Mouse (Mus musculus): ENCODE measurements around the gene Serpinb12.
"Not testable (repeated sequence)": the region's sequence is repeated elsewhere in the genome, so short reads cannot be mapped to it uniquely, and the experiment has no call there.

The Serpinb12 gene

DNA sequence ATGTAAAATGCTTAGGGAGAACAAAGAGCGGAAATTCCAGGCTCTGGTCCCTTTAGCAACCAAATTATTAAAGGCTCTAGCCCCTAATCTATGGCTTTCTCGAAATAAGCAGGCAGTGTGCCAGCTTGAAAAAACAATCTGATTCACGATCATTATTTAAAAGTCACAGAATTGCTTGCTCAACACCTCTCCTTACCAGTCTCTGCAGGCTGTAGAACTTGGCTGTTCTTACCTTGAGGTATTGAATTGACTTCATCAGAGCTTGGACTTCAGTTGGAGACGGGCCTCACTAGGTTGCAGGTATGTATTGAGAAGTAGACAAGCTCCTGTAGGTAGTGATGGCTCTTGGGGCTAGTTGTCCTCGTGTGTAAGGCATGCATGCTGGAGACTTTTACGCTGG lies at the start of gene Serpinb12:
Gene Serpinb12 (plus strand): TSS at position 185 of the 400 bp plus-strand sequence.
- no peak for DNase-seq (ENCODE audit: low read depth, low spot score)

DNA sequence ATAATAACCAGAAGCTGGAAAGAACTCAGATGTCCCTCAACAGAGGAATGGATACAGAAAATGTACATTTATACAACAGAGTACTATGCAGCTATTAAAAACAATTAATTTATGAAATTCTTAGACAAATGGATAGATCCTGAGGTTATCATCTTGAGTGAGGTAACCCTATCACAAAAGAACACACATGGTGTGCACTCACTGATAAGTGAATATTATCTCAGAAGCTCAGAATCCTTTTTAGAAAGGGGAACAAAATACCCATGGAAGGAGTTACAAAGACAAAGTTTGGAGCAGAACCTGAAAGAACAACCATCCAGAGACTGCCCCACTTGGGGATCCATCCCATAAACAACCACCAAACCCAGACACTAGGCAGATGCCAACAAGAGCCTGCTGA lies 39.1 kb upstream of the Serpinb12 start:
- DNase-seq (ENCODE audit: low read depth, low spot score) = not testable (repeated sequence)

GRCm38 (mm10) chr1:106901406-106901805 lies 32.8 kb upstream of the Serpinb12 start:
- DNase-seq (ENCODE audit: low read depth, low spot score) = peak; percentile 76

GRCm38 (mm10) chr1:106931954-106932353 lies 2.3 kb upstream of the Serpinb12 start:
- no peak for DNase-seq (ENCODE audit: low read depth, low spot score)

DNA sequence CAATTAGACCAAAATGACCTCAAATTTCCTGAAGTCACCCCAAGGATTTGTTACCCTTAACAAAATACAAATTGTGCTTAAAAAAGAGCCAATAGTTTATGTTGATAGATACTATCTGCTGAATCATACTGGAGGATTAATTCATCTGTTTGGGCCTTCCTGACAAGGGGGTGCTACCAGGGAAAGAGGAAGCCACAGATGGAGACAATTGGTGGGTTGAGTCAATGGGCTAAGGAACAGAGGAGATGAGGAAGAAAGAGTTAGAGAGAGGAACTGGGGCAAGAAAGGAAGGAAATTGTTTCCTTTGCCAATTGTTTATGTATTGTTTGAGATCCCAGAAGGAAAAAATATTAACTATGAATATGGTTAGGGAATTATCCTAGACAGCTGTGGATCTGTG lies 591 bp upstream of the Serpinb12 start:
- no peak for DNase-seq (ENCODE audit: low read depth, low spot score)

DNA sequence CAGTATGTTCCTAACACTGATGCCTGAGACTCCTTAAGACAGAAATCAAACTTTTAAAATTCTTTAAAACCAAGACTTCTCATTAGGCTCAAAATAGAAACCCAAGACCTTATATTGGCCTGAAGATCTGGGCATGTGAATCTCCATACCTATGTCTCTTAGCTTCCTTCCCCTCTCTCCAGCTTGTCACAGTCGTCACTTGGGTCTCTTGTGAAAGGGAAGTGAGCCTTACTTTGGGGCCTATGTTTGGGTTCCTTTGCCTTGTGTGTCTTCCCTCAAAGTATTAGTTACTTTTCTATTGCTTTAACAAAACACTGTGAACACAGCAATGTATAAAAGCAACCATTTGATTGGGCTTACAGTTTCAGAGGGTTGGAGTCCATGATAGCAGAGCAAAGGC lies 13.0 kb downstream of the Serpinb12 start:
- DNase-seq (ENCODE audit: low read depth, low spot score) = no peak

- DNase-seq (ENCODE audit: low read depth, low spot score) = no peak
Observed at GRCm38 (mm10) chr1:106959981-106960380, 25.7 kb downstream of the Serpinb12 start.

GRCm38 (mm10) chr1:106961023-106961422 lies 26.8 kb downstream of the Serpinb12 start:
- peak; percentile 64 for DNase-seq (ENCODE audit: low read depth, low spot score)

DNA sequence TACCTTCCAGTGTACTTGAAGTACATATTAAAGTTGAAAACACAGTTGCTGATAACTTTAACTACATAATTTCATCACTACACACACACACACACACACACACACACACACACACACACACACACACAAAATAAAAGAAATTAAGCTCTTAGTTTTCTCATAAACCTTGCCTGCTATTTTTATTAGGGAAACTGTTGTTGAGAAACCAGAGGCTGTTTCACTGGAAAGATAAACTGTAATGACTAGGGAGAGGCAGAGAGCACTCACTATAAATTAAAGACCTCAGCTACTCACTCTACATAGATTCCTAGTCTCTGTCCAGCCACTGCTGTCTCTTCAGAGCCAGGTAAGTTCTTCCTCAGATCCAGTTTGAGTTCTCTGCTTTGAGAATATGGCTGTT lies 46.4 kb downstream of the Serpinb12 start, which contains the start of gene Serpinb13:
Gene Serpinb13 (plus strand): TSS at position 301 of the 400 bp plus-strand sequence.
- DNase-seq (ENCODE audit: low read depth, low spot score) = no peak

DNA sequence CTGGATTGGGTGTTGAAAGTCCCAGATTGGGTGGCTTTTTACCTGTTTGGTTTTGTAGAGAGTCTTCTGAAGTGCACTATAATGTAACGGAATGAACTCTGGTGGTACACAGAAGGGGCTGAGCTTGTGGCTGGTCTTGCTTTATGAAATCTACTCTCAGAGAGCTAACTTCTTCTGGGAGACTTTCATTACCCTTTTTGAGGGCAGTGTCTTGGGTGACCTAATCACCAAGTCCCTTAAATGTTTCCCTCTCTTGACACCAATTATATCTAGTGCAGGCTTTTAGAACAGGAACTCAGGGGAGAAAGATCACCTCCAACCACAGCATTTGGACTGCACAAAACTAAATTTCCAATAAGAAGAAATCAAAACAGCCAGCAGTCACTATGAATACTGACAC lies 48.8 kb downstream of the Serpinb12 start:
- DNase-seq (ENCODE audit: low read depth, low spot score) = no peak

DNA sequence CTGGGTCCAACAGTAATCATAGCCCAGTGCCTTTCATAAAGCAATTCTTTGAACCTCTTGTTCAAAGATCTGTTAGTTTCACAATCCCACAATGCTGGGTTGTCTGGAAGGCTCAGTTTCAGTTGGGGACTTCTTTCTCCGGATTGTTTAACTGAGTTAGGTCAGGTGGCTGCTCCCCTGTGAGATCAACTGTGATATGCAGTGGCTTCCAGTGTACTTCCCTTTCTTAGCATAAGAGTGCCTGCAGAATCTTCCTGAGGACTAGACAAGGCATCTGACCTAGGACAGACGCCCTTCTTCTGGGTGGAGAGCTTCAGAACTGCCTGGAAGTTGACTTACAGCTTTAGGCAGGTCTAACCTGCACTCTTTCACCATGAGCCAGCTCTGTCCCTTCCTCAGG lies 49.6 kb downstream of the Serpinb12 start:
- no peak for DNase-seq (ENCODE audit: low read depth, low spot score)

DNA sequence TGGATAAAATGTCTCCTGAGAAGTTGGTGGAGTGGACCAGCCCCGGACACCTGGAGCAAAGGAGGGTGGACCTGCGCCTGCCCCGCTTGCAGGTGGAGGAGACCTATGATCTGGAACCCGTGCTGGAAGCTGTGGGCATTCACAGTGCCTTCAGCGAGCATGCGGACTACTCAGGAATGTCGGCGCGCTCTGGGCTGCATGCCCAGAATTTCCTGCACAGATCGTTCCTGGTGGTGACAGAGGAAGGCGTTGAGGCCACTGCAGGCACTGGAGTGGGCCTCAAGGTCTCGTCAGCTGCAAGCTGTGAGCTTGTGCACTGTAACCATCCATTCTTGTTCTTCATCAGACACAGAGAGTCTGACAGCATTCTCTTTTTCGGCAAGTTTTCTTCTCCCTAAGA lies 66.2 kb downstream of the Serpinb12 start:
- DNase-seq (ENCODE audit: low read depth, low spot score) = no peak

- DNase-seq (ENCODE audit: low read depth, low spot score) = no peak
Observed at GRCm38 (mm10) chr1:107001754-107002153, 67.5 kb downstream of the Serpinb12 start.

DNA sequence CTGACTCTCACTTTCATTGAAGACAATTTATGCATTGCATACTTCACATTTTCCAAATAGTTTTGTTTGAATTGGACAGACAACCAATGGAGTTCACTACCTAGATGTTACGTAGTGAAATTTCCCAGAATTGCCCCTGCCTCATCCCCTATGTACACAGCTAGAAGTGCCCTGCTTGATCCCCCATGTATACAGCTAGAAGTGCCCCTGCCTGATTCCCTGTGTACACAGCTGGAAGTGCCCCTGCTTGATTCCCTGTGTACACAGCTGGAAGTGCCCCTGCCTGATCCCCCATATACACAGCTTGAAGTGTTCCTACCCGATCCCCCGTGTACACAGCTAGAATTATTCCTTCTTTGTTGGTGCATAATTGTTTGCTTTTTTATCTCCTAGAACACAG lies 72.1 kb downstream of the Serpinb12 start:
- no peak for DNase-seq (ENCODE audit: low read depth, low spot score)
